Mouse (Mus musculus): ENCODE results near the gene Slc34a3.

- TF ChIP-seq POLR2A (IDR thresholded peaks at IDR 0.05; ENCODE audit: low read depth, low read length) = no peak
- TF ChIP-seq CTCF (IDR thresholded peaks at IDR 0.05; ENCODE audit: extremely low read depth, insufficient read depth, insufficient read length, insufficient replicate concordance) = no peak
Observed at GRCm38 (mm10) chr2:25217666-25218065, 16.5 kb downstream of the Slc34a3 start.
